Mouse (Mus musculus) intestine, postnatal 0 days (tissue): ENCODE results near the gene Recql5. TPM values are rescaled to one million over a fixed set of nuclear protein-coding genes. Genes with fewer than 3 reads are reported as not detected.
A peak's percentile ranks its signal among the peaks of the same experiment; 100 is the strongest.

Source experiments
- ATAC-seq: fragments of 200-750 bp; cut with Nextera tagmentation; 2 replicates; pipeline ENCODE4 v1.8.0; 2017; ENCODE audit warnings: mild to moderate bottlenecking, moderate TSS enrichment, moderate library complexity
- H3K27ac ChIP-seq: fragments of 300-500 bp; sonication (generic); 2 replicates; pipeline ENCODE4 v1.5.1; 2014; ENCODE audit warnings: mild to moderate bottlenecking, low read depth, low read length, moderate library complexity
- H3K27me3 ChIP-seq: fragments of 300-500 bp; sonication (generic); replicated peaks from 2 replicates; pipeline ENCODE4 v1.6.1; 2014; ENCODE audit warnings: low read length, mixed read lengths; ENCODE audit not compliant: control insufficient read depth, insufficient read depth
- H3K36me3 ChIP-seq: fragments of 300-500 bp; sonication (generic); 2 replicates; pipeline ENCODE4 v1.6.1; 2014; ENCODE audit warnings: mild to moderate bottlenecking, moderate library complexity; ENCODE audit not compliant: control insufficient read depth, insufficient read depth
- H3K4me1 ChIP-seq: fragments of 300-500 bp; sonication (generic); replicated peaks from 2 replicates; pipeline ENCODE4 v1.6.1; 2014; ENCODE audit warnings: antibody characterized with exemption, low read length, mixed read lengths; ENCODE audit not compliant: control insufficient read depth, insufficient read depth
- H3K4me2 ChIP-seq: fragments of 300-500 bp; sonication (generic); replicated peaks from 2 replicates; pipeline ENCODE4 v1.6.1; 2014; ENCODE audit warnings: low read depth, mild to moderate bottlenecking, moderate library complexity
- H3K4me3 ChIP-seq: fragments of 300-500 bp; sonication (generic); 2 replicates; pipeline ENCODE4 v1.5.1; 2014; ENCODE audit warnings: low read depth, low read length
- H3K9ac ChIP-seq: fragments of 300-500 bp; sonication (generic); 2 replicates; pipeline ENCODE4 v1.6.1; 2014; ENCODE audit warnings: mild to moderate bottlenecking, low read depth, low read length
- H3K9me3 ChIP-seq: fragments of 300-500 bp; sonication (generic); 2 replicates; pipeline ENCODE4 v1.6.1; 2016; ENCODE audit warnings: mixed run types; ENCODE audit not compliant: control insufficient read depth
- CTCF ChIP-seq: sonication (generic); IDR thresholded peaks from 2 replicates; pipeline ENCODE4 v1.5.1; 2016; ENCODE audit warnings: low read depth, mild to moderate bottlenecking, control low read depth, antibody characterized with exemption, moderate library complexity
- WGBS: fragments of 180-500 bp; shearing (Covaris S2); extraction: QIAGEN DNeasy Blood & Tissue Kit; methylation state at CpG from one replicate; pipeline ENCODE4 v1.1.7; 2014; 5-methylcytosine and 5-hydroxymethylcytosine counted together
- polyA plus RNA-seq: library from polyadenylated mRNA; unstranded; fragments of >200 nt; fragmentation: Nextera tagmentation; extraction: Ambion mirVana; gene quantifications from 2 replicates; pipeline ENCODE4 v1.2.1, GENCODE M21; 2015

The Recql5 gene
- polyA plus RNA-seq, 1 experiment from 2014 or later, result 6.8 TPM

- 34% methylated on average over 17 of the region's 17 CpGs for WGBS
- H3K36me3 ChIP-seq, result peaks cover 75% of the 10 kb centered on the region
These were observed 50.0 kb downstream of the Recql5 start for GRCm38 (mm10) chr11:115883251-115883650.

GRCm38 (mm10) chr11:115881002-115881401 lies 52.3 kb downstream of the Recql5 start:
- Histone ChIP-seq H3K27ac (no peak overlapping the region), H3K9ac (no peak overlapping the region), H3K4me3 (no peak overlapping the region), H3K4me1 (peaks cover 2% of the 10 kb centered on the region; the same call in 1 of the 2 replicates), H3K9me3 (no peaks in the 10 kb centered on the region), H3K4me2 (peak overlapping the region; percentile 66), H3K27me3 (no peaks in the 10 kb centered on the region), H3K36me3 (peaks cover 54% of the 10 kb centered on the region)
- 21% methylated on average over 5 of the region's 5 CpGs for WGBS
- ATAC-seq, result no peak
- TF ChIP-seq CTCF, result peak; percentile 87

More at GRCm38 (mm10) chr11:115883251-115883650, 50.0 kb downstream of the Recql5 start:
- Histone ChIP-seq H3K9me3 (no peaks in the 10 kb centered on the region), H3K4me2 (peak overlapping the region; percentile 27; the same call in 1 of the 2 replicates), H3K27me3 (no peaks in the 10 kb centered on the region), H3K9ac (peak overlapping the region; percentile 7; the same call in 1 of the 2 replicates), H3K27ac (peak overlapping the region; percentile 73), H3K4me3 (no peak overlapping the region), H3K4me1 (peaks cover 2% of the 10 kb centered on the region; the same call in 1 of the 2 replicates)
- no peak for ATAC-seq
- TF ChIP-seq CTCF, result no peak

GRCm38 (mm10) chr11:115878071-115878470 lies 55.2 kb downstream of the Recql5 start:
- Histone ChIP-seq H3K4me3 (peak overlapping the region; percentile 55), H3K27me3 (no peaks in the 10 kb centered on the region), H3K9me3 (no peaks in the 10 kb centered on the region), H3K4me1 (peaks cover under 1% of the 10 kb centered on the region; the same call in 1 of the 2 replicates), H3K36me3 (peaks cover 32% of the 10 kb centered on the region), H3K9ac (peak overlapping the region; percentile 73), H3K27ac (peak overlapping the region; percentile 94), H3K4me2 (peak overlapping the region; percentile 66)
- ATAC-seq, result peak; percentile 20
- 32% methylated on average over 8 of the region's 8 CpGs for WGBS
- TF ChIP-seq CTCF, result no peak

- Histone ChIP-seq H3K27ac (peak overlapping the region; percentile 94), H3K9ac (peak overlapping the region; percentile 73), H3K9me3 (no peaks in the 10 kb centered on the region), H3K4me2 (peak overlapping the region; percentile 66), H3K36me3 (peaks cover 24% of the 10 kb centered on the region), H3K27me3 (no peaks in the 10 kb centered on the region), H3K4me1 (no peaks in the 10 kb centered on the region; the same call in 1 of the 2 replicates), H3K4me3 (peak overlapping the region; percentile 55)
- WGBS, result 18% methylated on average over 6 of the region's 6 CpGs
- peak; percentile 89 for ATAC-seq
- no peak for TF ChIP-seq CTCF
These were observed 56.0 kb downstream of the Recql5 start for GRCm38 (mm10) chr11:115877174-115877755.

GRCm38 (mm10) chr11:115876438-115876837 lies 56.8 kb downstream of the Recql5 start:
- WGBS, result 77% methylated on average over 5 of the region's 5 CpGs
- peak; percentile 58 for TF ChIP-seq CTCF
- Histone ChIP-seq H3K4me1 (no peaks in the 10 kb centered on the region; the same call in 1 of the 2 replicates), H3K36me3 (peaks cover 16% of the 10 kb centered on the region), H3K9me3 (no peaks in the 10 kb centered on the region), H3K27me3 (no peaks in the 10 kb centered on the region), H3K27ac (peak overlapping the region; percentile 94), H3K4me2 (peak overlapping the region; percentile 66; the same call in 1 of the 2 replicates), H3K9ac (no peak overlapping the region), H3K4me3 (no peak overlapping the region)
- ATAC-seq, result no peak

- Histone ChIP-seq H3K9me3 (no peaks in the 10 kb centered on the region), H3K4me3 (no peak overlapping the region), H3K9ac (no peak overlapping the region), H3K36me3 (peaks cover 11% of the 10 kb centered on the region), H3K27ac (no peak overlapping the region), H3K4me1 (no peaks in the 10 kb centered on the region), H3K27me3 (no peaks in the 10 kb centered on the region), H3K4me2 (no peak overlapping the region)
- WGBS, result 83% methylated on average over 3 of the region's 3 CpGs
- no peak for TF ChIP-seq CTCF
- no peak for ATAC-seq
These were observed 57.3 kb downstream of the Recql5 start for GRCm38 (mm10) chr11:115875935-115876334.
